Mouse (Mus musculus) splenic B cell, adult 2 months (primary cell): ENCODE results near the gene Ttc30b.

Experiments used
- DNase-seq: peaks from one replicate; pipeline ENCODE4 v3.0.0-alpha.2; 2011; ENCODE audit warnings: low read depth, low spot score
- H3K27me3 ChIP-seq: 2 replicates; pipeline ENCODE4 v1.6.1; 2012; ENCODE audit warnings: mild to moderate bottlenecking, low read length, moderate library complexity, mixed read lengths; ENCODE audit not compliant: control insufficient read depth, poor library complexity, insufficient read depth, severe bottlenecking
- H3K36me3 ChIP-seq: 2 replicates; pipeline ENCODE4 v1.6.1; 2012; ENCODE audit warnings: mild to moderate bottlenecking, low read length, moderate library complexity, mixed read lengths; ENCODE audit not compliant: control insufficient read depth, poor library complexity, insufficient read depth, severe bottlenecking

Gene Ttc30b

GRCm38 (mm10) chr2:75926061-75926460 lies 12.3 kb downstream of the Ttc30b start:
- Histone ChIP-seq H3K27me3 (no peaks in the 10 kb centered on the region), H3K36me3 (peaks cover 9% of the 10 kb centered on the region; the same call in 1 of the 2 replicates)
- DNase-seq: no peak

GRCm38 (mm10) chr2:75923807-75924340 lies 14.5 kb downstream of the Ttc30b start:
- Histone ChIP-seq H3K27me3 (no peaks in the 10 kb centered on the region), H3K36me3 (peaks cover 4% of the 10 kb centered on the region; the same call in 1 of the 2 replicates)
- DNase-seq: no peak

- H3K27me3 ChIP-seq: no peaks in the 10 kb centered on the region
- DNase-seq: no peak
- 0 out of 2 replicates have a peak, but pooled peaks cover 1% of the 10 kb centered on the region for H3K36me3 ChIP-seq
Measured at GRCm38 (mm10) chr2:75915040-75915439, 23.3 kb downstream of the Ttc30b start.

- Histone ChIP-seq H3K27me3 (no peaks in the 10 kb centered on the region), H3K36me3 (no peaks in the 10 kb centered on the region; the same call in 1 of the 2 replicates)
- DNase-seq: no peak
Measured at GRCm38 (mm10) chr2:75907142-75907541, 31.2 kb downstream of the Ttc30b start.

GRCm38 (mm10) chr2:75901869-75902268 lies 36.5 kb downstream of the Ttc30b start:
- Histone ChIP-seq H3K27me3 (no peaks in the 10 kb centered on the region), H3K36me3 (peaks cover 6% of the 10 kb centered on the region)
- no peak for DNase-seq

GRCm38 (mm10) chr2:75900281-75900680 lies 38.1 kb downstream of the Ttc30b start:
- H3K27me3 ChIP-seq: no peaks in the 10 kb centered on the region
- no peak for DNase-seq
- H3K36me3 ChIP-seq: peaks cover 6% of the 10 kb centered on the region

GRCm38 (mm10) chr2:75895711-75896110 lies 42.7 kb downstream of the Ttc30b start:
- DNase-seq: no peak

GRCm38 (mm10) chr2:75891981-75892380 lies 46.4 kb downstream of the Ttc30b start:
- H3K27me3 ChIP-seq: no peaks in the 10 kb centered on the region
- peak; percentile 58 for DNase-seq

More at GRCm38 (mm10) chr2:75895711-75896110, 42.7 kb downstream of the Ttc30b start:
- Histone ChIP-seq H3K27me3 (no peaks in the 10 kb centered on the region), H3K36me3 (peaks cover 6% of the 10 kb centered on the region)

More at GRCm38 (mm10) chr2:75891981-75892380, 46.4 kb downstream of the Ttc30b start:
- no peaks in the 10 kb centered on the region; the same call in none of the 2 replicates for H3K36me3 ChIP-seq
